Mouse (Mus musculus) myocyte (in vitro differentiated cells): ENCODE results near the gene Gm49320. TPM values are rescaled to one million over a fixed set of nuclear protein-coding genes. Genes with fewer than 3 reads are reported as not detected.

Experiments used
- H3K27me3 ChIP-seq: one replicate; pipeline ENCODE4 v1.6.1; 2011; ENCODE audit not compliant: control insufficient read depth, insufficient read depth, insufficient read length
- H3K36me3 ChIP-seq: one replicate; pipeline ENCODE4 v1.6.1; 2011; ENCODE audit not compliant: control insufficient read depth, insufficient read depth
- H3K4me2 ChIP-seq: one replicate; pipeline ENCODE4 v1.6.1; 2011; ENCODE audit warnings: low read depth, control low read depth
- H3K4me3 ChIP-seq: one replicate; pipeline ENCODE4 v1.5.1; 2011; ENCODE audit warnings: mild to moderate bottlenecking, control low read depth, moderate library complexity
- H3K79me2 ChIP-seq: one replicate; pipeline ENCODE4 v1.6.1; 2011; ENCODE audit not compliant: control insufficient read depth, insufficient read depth
- H3ac ChIP-seq: one replicate; pipeline ENCODE4 v1.6.1; 2011; ENCODE audit not compliant: control insufficient read depth, insufficient read length
- CEBPB ChIP-seq: IDR thresholded peaks from 2 replicates; pipeline ENCODE4 v1.6.1; 2011; ENCODE audit warnings: mild to moderate bottlenecking, moderate library complexity; ENCODE audit not compliant: poor library complexity, insufficient read depth, severe bottlenecking
- E2F4 ChIP-seq: IDR thresholded peaks from one replicate; pipeline ENCODE4 v1.6.1; 2011; ENCODE audit warnings: mild to moderate bottlenecking, control low read depth, moderate library complexity; ENCODE audit not compliant: insufficient read depth
- MAX ChIP-seq: IDR thresholded peaks from one replicate; pipeline ENCODE4 v1.6.1; 2011; ENCODE audit warnings: low read depth, mild to moderate bottlenecking, control low read depth
- MYOD1 ChIP-seq, 3 experiments: IDR thresholded peaks; one replicate each; pipeline ENCODE4 v1.6.1; 2011; ENCODE audit warnings: control low read depth in 2 of 3, low read depth in 2 of 3, mild to moderate bottlenecking in 2 of 3, moderate library complexity in 1 of 3; ENCODE audit not compliant: insufficient read length in 2 of 3, control insufficient read depth in 1 of 3
- MYOG ChIP-seq, 3 experiments: IDR thresholded peaks; one replicate each; pipeline ENCODE4 v1.6.1; 2011; ENCODE audit warnings: control low read depth in 2 of 3, low read depth in 2 of 3, mild to moderate bottlenecking in 2 of 3; ENCODE audit not compliant: insufficient read length in 2 of 3, control insufficient read depth in 1 of 3, insufficient read depth in 1 of 3
- POLR2A ChIP-seq: IDR thresholded peaks from one replicate; pipeline ENCODE4 v1.6.1; 2011; ENCODE audit warnings: low read depth, mild to moderate bottlenecking, control low read depth, moderate library complexity; ENCODE audit not compliant: insufficient read length
- POLR2AphosphoS2 ChIP-seq: IDR thresholded peaks from one replicate; pipeline ENCODE4 v1.6.1; 2011; ENCODE audit warnings: low read depth, control low read depth; ENCODE audit not compliant: insufficient read length
- REST ChIP-seq: IDR thresholded peaks from one replicate; pipeline ENCODE4 v1.6.1; 2011; ENCODE audit warnings: mild to moderate bottlenecking, control low read depth, moderate library complexity; ENCODE audit not compliant: insufficient read depth, insufficient read length
- SRF ChIP-seq: IDR thresholded peaks from one replicate; pipeline ENCODE4 v1.6.1; 2011; ENCODE audit warnings: low read depth; ENCODE audit not compliant: control insufficient read depth, insufficient read length
- TCF12 ChIP-seq: IDR thresholded peaks from one replicate; pipeline ENCODE4 v1.6.1; 2011; ENCODE audit warnings: mild to moderate bottlenecking, control low read depth; ENCODE audit not compliant: poor library complexity, insufficient read depth, severe bottlenecking
- TCF3 ChIP-seq: IDR thresholded peaks from one replicate; pipeline ENCODE4 v1.6.1; 2011; ENCODE audit warnings: low read depth, control low read depth; ENCODE audit not compliant: insufficient read length
- USF1 ChIP-seq: IDR thresholded peaks from one replicate; pipeline ENCODE4 v1.6.1; 2011; ENCODE audit warnings: low read depth, mild to moderate bottlenecking, control low read depth, moderate library complexity
- polyA plus RNA-seq: library from polyadenylated mRNA; unstranded; fragments of >200 nt; fragmentation: generic; extraction: Trizol; gene quantifications from one replicate; pipeline ENCODE4 v1.2.1, GENCODE M21; 2012; ENCODE audit warnings: missing spikeins

The Gm49320 gene
- polyA plus RNA-seq, 1 experiment, result 0.36 TPM

DNA sequence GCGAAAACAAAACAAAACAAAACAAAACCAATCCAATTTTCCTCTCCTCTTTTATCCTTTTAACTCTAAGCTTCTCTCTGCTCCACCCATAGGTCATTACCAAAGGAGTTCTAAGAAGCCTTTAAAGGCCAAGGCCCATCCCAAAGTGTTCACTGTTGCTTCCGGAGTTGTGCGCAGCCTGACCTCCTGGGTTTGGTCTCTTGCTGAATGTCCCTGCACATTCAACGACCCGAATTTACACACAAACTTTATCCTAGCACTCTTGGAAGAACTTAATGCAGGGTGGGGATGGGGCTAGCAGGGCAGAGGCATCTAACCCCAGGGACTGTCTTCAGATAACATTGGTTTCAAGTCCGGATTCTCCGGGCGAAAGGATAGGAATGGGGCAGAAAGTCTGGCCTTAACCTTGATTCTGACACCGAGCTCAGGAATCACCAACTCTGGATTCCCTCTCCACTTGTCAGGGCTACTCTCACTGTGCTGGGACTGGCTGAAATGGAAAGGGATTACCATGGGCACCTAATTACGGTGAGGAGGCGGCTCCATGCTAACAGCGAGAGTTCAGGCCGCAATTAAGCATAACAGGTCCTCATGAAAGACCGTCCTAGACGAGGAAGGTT lies 741 bp upstream of the Gm49320 start:
- peaks cover 6% of the 10 kb centered on the region for H3K36me3 ChIP-seq
- H3K27me3 ChIP-seq, result no peaks in the 10 kb centered on the region
- H3K4me2 ChIP-seq, result peak overlapping the region; percentile 91
- peak overlapping the region; percentile 89 for H3K4me3 ChIP-seq
- peaks cover 31% of the 10 kb centered on the region for H3K79me2 ChIP-seq
- TF ChIP-seq REST (no peak), USF1 (no peak), POLR2A (no peak), CEBPB (no peak), MAX (no peak), TCF3 (no peak), MYOG (IDR thresholded peaks at IDR 0.05; ENCODE audit: control insufficient read depth in 1 of 3, insufficient read depth in 1 of 3, insufficient read length in 2 of 3, low read depth in 2 of 3) (no peak), MYOD1 (IDR thresholded peaks at IDR 0.05; ENCODE audit: control insufficient read depth in 1 of 3, insufficient read length in 2 of 3, low read depth in 2 of 3) (no peak), POLR2AphosphoS2 (no peak), SRF (no peak), E2F4 (no peak), TCF12 (no peak)
- peak overlapping the region; percentile 76 for H3ac ChIP-seq

DNA sequence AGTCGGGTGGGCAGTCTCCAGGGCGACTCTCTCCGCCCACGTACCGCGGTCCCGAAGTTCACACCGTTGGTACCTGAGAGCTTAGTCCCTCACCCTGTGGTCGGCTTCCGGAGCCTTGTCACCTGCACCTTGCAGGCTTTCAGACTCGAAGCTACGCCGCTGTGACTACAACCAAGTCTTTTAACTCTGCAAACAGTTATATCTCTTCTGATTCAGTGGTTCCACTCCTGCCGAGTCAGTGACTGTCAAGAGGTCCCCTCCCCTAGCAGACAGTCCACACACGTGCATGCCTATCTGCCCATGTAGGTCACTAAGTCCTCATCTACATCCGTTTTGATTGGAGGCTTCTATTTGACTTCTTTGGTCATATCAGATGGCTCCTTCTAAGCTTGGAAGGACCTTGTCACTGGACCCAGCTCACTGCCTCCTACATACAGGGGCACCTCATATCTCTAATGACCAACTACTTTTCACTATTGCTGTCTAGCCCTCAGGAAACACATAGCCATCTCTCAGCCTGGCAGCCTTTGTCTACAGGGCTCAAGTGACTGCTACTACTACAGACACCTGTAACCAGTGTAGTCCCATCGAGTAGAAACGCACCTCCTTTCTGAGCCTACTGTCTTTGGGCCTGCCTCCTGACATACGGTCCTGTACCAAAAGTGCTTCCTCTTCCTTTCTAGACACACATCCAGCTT lies 677 bp downstream of the Gm49320 start:
- H3K4me2 ChIP-seq, result peak overlapping the region; percentile 79
- peaks cover 31% of the 10 kb centered on the region for H3K79me2 ChIP-seq
- H3K4me3 ChIP-seq, result peak overlapping the region; percentile 89
- H3K27me3 ChIP-seq, result no peaks in the 10 kb centered on the region
- peak overlapping the region; percentile 76 for H3ac ChIP-seq
- no peak for TF ChIP-seq MYOG (IDR thresholded peaks at IDR 0.05; ENCODE audit: control insufficient read depth in 1 of 3, insufficient read depth in 1 of 3, insufficient read length in 2 of 3, low read depth in 2 of 3)
- peak; percentile 15 for TF ChIP-seq POLR2AphosphoS2
- TF ChIP-seq TCF3, result no peak
- peaks cover 6% of the 10 kb centered on the region for H3K36me3 ChIP-seq

GRCm38 (mm10) chr8:4245061-4245460 lies 6.4 kb downstream of the Gm49320 start:
- Histone ChIP-seq H3K79me2 (peaks cover 20% of the 10 kb centered on the region), H3ac (no peak overlapping the region), H3K4me3 (no peak overlapping the region), H3K4me2 (no peak overlapping the region), H3K27me3 (no peaks in the 10 kb centered on the region), H3K36me3 (peaks cover 11% of the 10 kb centered on the region)
- TF ChIP-seq USF1 (no peak), MAX (no peak), E2F4 (no peak), CEBPB (no peak), REST (no peak), MYOG (IDR thresholded peaks at IDR 0.05; ENCODE audit: control insufficient read depth in 1 of 3, insufficient read depth in 1 of 3, insufficient read length in 2 of 3, low read depth in 2 of 3) (no peak), MYOD1 (IDR thresholded peaks at IDR 0.05; ENCODE audit: control insufficient read depth in 1 of 3, insufficient read length in 2 of 3, low read depth in 2 of 3) (no peak), SRF (no peak), POLR2A (no peak), TCF3 (no peak), POLR2AphosphoS2 (no peak), TCF12 (no peak)

- no peak for TF ChIP-seq CEBPB
- no peak for TF ChIP-seq REST
- no peak for TF ChIP-seq E2F4
- no peak for TF ChIP-seq TCF12
- no peak for TF ChIP-seq USF1
- no peak for TF ChIP-seq MAX
- TF ChIP-seq POLR2AphosphoS2, result no peak
- TF ChIP-seq MYOG (IDR thresholded peaks at IDR 0.05; ENCODE audit: control insufficient read depth in 1 of 3, insufficient read depth in 1 of 3, insufficient read length in 2 of 3, low read depth in 2 of 3), result no peak
- TF ChIP-seq MYOD1 (IDR thresholded peaks at IDR 0.05; ENCODE audit: control insufficient read depth in 1 of 3, insufficient read length in 2 of 3, low read depth in 2 of 3), result no peak
- TF ChIP-seq SRF, result no peak
- no peak for TF ChIP-seq POLR2A
- no peak for TF ChIP-seq TCF3
- H3K4me3 ChIP-seq, result no peak overlapping the region
- no peak overlapping the region for H3K4me2 ChIP-seq
- H3ac ChIP-seq, result no peak overlapping the region
- H3K36me3 ChIP-seq, result peaks cover 11% of the 10 kb centered on the region
- peaks cover 13% of the 10 kb centered on the region for H3K79me2 ChIP-seq
- no peaks in the 10 kb centered on the region for H3K27me3 ChIP-seq
Observed at GRCm38 (mm10) chr8:4245737-4246136, 7.1 kb downstream of the Gm49320 start.
